Mouse (Mus musculus): ENCODE measurements at regions not wholly inside any gene's neighbourhood (a gene's known extent, or its start where the extent isn't known, plus 50 kb on each side); places are given as distances from the start of the nearest gene placed in this dataset.
"Not testable (repeated sequence)": the region's sequence is repeated elsewhere in the genome, so short reads cannot be mapped to it uniquely, and the experiment has no call there.

DNA sequence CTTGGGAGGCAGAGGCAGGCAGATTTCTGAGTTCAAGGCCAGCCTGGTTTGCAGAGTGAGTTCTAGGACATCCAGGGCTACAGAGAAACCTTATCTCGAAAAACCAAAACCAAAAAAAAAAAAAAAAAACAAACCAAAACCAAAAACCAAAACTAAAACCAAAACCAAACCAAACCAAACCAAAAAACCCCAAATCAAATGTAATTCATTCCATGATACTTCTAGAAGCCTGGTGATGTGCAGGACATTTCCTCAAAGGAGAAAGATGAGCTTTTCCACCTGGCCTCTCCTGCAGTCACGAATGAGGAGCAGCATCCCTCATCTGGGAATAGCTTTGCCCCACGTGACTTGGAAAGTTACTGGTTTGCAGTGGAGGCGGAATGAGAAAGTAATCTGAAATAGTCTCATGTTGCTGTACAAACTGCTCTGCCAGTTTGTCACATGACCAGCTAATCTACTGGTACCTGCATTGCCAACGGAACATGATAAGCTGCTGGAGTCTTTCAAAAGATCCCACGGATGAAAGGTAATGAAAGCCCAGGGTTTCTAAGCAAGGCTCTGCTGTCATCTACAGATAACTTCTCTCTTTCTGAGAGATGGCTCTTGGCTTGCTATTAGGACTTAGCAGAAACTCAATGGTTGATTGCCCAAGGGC is 127.8 kb upstream of the Max start:
- DNase-seq (ENCODE audit: low read depth, low spot score), result no peak

- DNase-seq (ENCODE audit: low read depth, low spot score), result no peak
Measured at GRCm38 (mm10) chr12:77088452-77088851, 126.5 kb upstream of the Max start.

DNA sequence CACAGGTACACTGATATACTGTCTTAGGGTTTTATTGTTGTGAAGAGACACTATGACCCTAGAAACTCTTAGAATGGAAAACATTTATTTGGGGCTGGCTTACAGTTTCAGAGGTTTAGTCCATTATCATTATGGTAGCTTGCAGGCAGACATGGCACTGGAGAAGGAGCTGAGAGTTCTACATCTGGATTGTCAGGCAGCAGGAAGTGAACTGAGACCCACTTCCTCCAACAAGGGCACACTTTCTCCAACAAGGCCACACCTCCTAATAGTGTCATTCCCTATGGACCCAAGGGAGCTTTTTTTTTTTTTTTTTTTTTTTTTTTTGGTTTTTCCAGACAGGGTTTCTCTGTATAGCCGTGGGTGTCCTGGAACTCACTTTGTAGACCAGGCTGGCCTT is 124.9 kb upstream of the Max start:
- not testable (repeated sequence) for DNase-seq (ENCODE audit: low read depth, low spot score)

- DNase-seq (ENCODE audit: low read depth, low spot score), result no peak
Measured at GRCm38 (mm10) chr12:77085894-77086293, 123.9 kb upstream of the Max start.

DNA sequence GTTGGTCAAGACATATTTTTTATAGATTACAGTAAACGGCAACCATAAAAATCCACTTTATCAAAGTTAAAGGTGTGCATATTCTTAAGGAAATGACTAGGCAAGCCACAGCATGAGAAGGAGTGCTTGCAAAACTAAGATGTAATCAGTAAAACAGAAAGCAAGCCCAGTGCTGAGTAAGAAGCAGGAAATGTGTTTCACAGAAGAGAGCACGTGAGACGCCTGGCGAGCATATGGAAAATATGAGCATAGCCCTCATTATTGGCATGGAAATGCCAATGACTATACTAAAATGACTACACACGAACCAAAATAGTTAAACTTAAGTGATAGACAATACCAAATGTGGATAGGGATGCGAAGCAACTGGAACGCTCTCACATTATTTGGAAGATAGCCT is 123.2 kb upstream of the Max start:
- no peak for DNase-seq (ENCODE audit: low read depth, low spot score)

DNA sequence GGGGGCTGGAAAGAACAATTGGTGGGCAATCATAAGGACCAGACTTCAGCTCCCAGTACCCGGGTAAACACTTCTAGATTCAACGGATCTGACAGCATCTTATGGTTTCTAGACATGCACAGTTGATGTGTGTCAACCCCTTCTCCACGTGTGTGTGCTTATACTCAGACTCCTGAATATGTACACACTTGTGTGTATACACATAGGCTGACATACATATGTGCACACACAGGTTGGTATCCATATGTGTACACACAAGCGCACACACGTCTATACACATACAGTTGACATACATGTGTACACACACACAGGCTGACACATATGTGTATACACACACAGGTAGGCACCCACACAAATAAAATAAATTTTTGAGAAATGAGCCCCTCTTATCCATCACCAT is 122.7 kb upstream of the Max start:
- no peak for DNase-seq (ENCODE audit: low read depth, low spot score)

- no peak for DNase-seq (ENCODE audit: low read depth, low spot score)
Measured at GRCm38 (mm10) chr12:77084343-77084742, 122.3 kb upstream of the Max start.

- no peak for DNase-seq (ENCODE audit: low read depth, low spot score)
Measured at GRCm38 (mm10) chr12:77083760-77084159, 121.8 kb upstream of the Max start.

GRCm38 (mm10) chr12:77081774-77082173 is 119.8 kb upstream of the Max start:
- no peak for DNase-seq (ENCODE audit: low read depth, low spot score)

- DNase-seq (ENCODE audit: low read depth, low spot score), result no peak
Measured at GRCm38 (mm10) chr12:77079481-77079880, 117.5 kb upstream of the Max start.

DNA sequence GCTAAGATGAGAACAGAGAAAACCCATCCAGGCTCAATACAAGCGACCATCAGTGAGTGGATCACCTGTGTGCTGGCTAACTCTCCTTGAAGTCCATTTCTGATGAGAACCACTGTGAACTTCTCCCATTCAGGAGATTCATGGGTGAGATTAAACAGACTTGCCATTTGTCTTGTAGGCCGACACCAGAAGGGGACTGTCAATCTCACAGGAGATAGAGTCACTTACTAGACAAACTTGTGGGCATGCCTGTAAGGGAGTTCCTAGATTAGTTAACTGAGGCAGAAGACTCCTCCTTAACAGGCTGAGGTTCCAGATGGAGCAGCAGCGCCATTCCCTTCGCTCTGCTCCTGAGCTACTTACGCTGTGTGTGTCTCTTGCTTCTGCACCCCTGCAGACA is 114.7 kb upstream of the Max start:
- DNase-seq (ENCODE audit: low read depth, low spot score), result no peak

- DNase-seq (ENCODE audit: low read depth, low spot score), result no peak
Measured at GRCm38 (mm10) chr12:77074602-77075001, 112.6 kb upstream of the Max start.

GRCm38 (mm10) chr12:77071700-77072099 is 109.7 kb upstream of the Max start:
- DNase-seq (ENCODE audit: low read depth, low spot score), result no peak

- no peak for DNase-seq (ENCODE audit: low read depth, low spot score)
Measured at GRCm38 (mm10) chr12:77067938-77068337, 105.9 kb upstream of the Max start.

GRCm38 (mm10) chr12:77067115-77067514 is 105.1 kb upstream of the Max start:
- no peak for DNase-seq (ENCODE audit: low read depth, low spot score)

DNA sequence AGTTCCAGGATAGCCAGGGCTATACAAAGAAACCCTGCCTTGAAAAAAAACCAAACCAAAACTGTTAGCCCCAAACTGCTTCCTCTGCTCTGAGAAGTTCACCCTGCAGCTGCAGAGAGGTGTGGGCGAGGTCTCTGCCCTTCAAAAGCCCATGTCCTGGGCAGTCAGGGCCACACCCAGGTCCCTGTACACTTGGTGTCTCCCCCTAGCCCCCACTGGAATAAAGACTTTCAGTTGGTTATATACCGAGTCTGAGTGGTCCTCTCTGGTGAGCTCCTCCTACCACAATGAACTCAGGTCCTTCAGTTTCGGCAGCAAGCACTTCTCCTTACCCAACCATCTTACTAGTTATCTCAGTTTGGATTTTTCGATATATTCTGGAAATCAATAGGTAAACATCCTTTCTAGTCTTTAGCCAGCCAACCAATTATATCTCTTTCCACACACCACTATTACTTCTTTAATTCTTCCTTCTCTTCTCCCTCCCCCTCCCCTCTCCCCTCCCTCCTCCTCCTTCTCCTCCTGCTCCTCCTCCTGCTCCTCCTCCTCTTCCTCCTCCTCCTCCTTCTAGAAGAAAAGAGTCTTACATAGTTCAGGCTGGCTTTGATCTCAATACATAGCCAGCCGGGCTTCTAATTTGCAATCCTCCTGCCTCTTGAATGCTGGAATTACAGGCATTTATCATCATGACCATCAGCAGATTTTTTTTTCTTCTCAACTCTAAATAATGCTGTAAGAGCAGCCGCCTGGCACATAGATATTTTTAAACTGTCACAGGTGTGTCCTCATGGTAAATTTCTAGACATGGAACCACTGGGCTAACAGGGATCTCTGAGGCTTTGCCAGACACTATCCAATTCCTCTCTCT is 103.9 kb upstream of the Max start:
- DNase-seq (ENCODE audit: low read depth, low spot score), result no peak

DNA sequence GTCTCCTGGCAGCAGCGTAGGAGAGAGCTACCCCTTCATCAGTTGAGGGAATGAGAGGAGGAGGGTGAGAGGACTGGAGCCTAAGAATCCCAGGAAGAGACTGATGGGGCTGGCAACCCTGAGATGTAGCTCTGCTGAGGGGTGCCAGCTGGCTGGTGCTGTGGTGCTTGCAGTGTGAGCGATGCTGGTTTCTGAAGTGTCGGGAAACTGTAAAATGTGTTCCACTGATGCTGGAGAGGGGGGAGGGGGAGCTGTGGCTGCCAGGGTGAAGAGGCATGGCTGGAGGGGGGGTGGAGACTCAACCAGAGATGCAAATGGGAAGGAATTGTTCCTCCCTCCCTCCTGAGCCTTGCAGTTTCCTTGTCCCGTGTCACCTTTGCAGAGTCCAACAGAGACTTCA is 102.0 kb upstream of the Max start:
- no peak for DNase-seq (ENCODE audit: low read depth, low spot score)

DNA sequence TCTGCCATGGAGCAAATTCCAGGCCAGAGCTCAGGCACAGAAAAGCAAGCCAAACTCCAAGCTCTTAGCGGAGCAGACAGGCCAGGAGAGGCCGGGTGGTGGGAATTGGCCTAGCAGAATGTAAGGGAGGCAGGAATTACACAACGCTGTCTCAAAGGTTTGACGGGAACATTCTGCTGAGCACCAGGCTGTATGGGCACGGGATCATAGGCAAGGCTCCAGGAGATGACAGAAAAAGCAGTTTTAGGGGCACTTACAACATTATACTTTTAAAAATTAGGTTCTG is 99.5 kb upstream of the Max start:
- DNase-seq (ENCODE audit: low read depth, low spot score), result no peak

GRCm38 (mm10) chr12:77060766-77061561 is 99.0 kb upstream of the Max start:
- no peak for DNase-seq (ENCODE audit: low read depth, low spot score)

GRCm38 (mm10) chr12:77060060-77060695 is 98.2 kb upstream of the Max start:
- peak; percentile 49 for DNase-seq (ENCODE audit: low read depth, low spot score)

DNA sequence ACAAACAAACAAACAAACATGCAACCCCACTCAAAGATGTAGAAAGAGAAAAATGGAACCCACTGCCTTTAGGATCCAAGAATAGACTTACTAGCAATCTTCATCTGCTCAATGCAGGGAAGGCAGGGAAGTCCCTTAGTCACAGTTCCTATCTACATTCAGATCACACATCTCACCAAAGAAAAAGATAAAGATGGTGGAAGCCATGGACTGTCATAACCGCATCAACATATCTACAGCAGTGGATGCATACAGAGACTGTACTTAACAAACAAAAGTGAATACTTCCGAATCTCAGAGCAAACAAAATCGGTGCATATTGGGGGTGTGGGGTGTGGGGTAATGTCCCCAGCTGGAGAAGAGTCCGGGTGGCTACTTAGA is 97.7 kb upstream of the Max start:
- no peak for DNase-seq (ENCODE audit: low read depth, low spot score)

DNA sequence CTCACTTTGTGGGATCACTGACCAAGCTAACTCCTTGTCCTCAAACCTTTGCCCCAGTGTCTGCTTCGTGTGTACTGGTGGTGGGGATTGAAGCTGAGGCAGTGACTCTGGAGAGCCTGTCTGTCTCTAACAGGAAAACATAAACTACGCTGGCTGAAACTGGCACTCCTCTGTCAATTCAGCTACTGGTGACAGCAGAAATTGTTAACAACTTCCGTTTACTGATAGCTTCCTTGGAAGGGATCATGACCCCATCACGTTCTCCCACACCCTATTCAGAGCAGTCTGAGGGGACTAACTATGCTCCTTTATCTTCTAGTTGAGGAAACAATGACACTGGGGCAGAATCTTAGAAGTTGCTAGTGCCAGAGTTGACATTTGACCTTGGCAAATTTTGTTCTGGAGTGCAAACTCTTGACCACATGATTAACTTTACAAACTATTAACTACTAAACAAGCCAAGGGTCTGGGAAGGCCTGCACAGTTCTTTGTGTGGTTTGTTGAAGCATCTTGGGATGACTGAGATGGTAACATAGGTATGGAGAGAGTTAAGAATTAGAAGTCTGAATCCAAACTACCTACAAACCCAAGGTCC is 96.7 kb upstream of the Max start:
- DNase-seq (ENCODE audit: low read depth, low spot score), result no peak

Data from forelimb bud, embryonic 11.5 days (tissue).